Mouse (Mus musculus) hindbrain, embryonic 16.5 days (tissue): Measurements from ENCODE around the gene Nkain1. TPM values are rescaled to one million over a fixed set of nuclear protein-coding genes. Genes with fewer than 3 reads are reported as not detected.
A peak's percentile ranks its signal among the peaks of the same experiment; 100 is the strongest.

ENCODE experiments used
- ATAC-seq: fragments of 200-750 bp; cut with Nextera tagmentation; 2 replicates; pipeline ENCODE4 v1.8.0; 2017; ENCODE audit warnings: moderate TSS enrichment, moderate library complexity
- H3K27ac ChIP-seq: fragments of 300-500 bp; sonication (generic); 2 replicates; pipeline ENCODE4 v1.5.1; 2014; ENCODE audit warnings: low read depth, mild to moderate bottlenecking, control low read depth, low read length, moderate library complexity
- H3K27me3 ChIP-seq: fragments of 300-500 bp; sonication (generic); replicated peaks from 2 replicates; pipeline ENCODE4 v1.6.1; 2014; ENCODE audit warnings: low read length; ENCODE audit not compliant: control insufficient read depth, insufficient read depth
- H3K36me3 ChIP-seq: fragments of 300-500 bp; sonication (generic); 2 replicates; pipeline ENCODE4 v1.6.1; 2014; ENCODE audit warnings: mild to moderate bottlenecking, low read length, moderate library complexity, mixed read lengths; ENCODE audit not compliant: control insufficient read depth, insufficient read depth
- H3K4me1 ChIP-seq: fragments of 300-500 bp; sonication (generic); 2 replicates; pipeline ENCODE4 v1.6.1; 2014; ENCODE audit warnings: low read depth, low read length; ENCODE audit not compliant: control insufficient read depth, insufficient read depth
- H3K4me2 ChIP-seq: fragments of 300-500 bp; sonication (generic); 2 replicates; pipeline ENCODE4 v1.6.1; 2014; ENCODE audit warnings: mild to moderate bottlenecking, low read length, control low read depth, moderate library complexity
- H3K4me3 ChIP-seq: fragments of 300-500 bp; sonication (generic); 2 replicates; pipeline ENCODE4 v1.5.1; 2014; ENCODE audit warnings: mild to moderate bottlenecking, low read length, control low read depth, moderate library complexity
- H3K9ac ChIP-seq: fragments of 300-500 bp; sonication (generic); 2 replicates; pipeline ENCODE4 v1.6.1; 2014; ENCODE audit warnings: low read depth, mild to moderate bottlenecking, control low read depth, low read length, moderate library complexity
- H3K9me3 ChIP-seq: fragments of 300-500 bp; sonication (generic); 2 replicates; pipeline ENCODE4 v1.6.1; 2014; ENCODE audit warnings: mild to moderate bottlenecking, low read length, moderate library complexity; ENCODE audit not compliant: control insufficient read depth
- WGBS: fragments of 180-500 bp; shearing (Covaris S2); extraction: QIAGEN DNeasy Blood & Tissue Kit; methylation state at CpG from one replicate; pipeline ENCODE4 v1.1.7; 2014; 5-methylcytosine and 5-hydroxymethylcytosine counted together
- polyA plus RNA-seq: library from polyadenylated mRNA; unstranded; fragments of >200 nt; fragmentation: Nextera tagmentation; extraction: Ambion mirVana; gene quantifications from 2 replicates; pipeline ENCODE4 v1.2.1, GENCODE M21; 2015

Gene Nkain1
- polyA plus RNA-seq, 1 experiment from 2014 or later = 2.4 TPM

- no peaks in the 10 kb centered on the region for H3K36me3 ChIP-seq
- WGBS = 30% methylated on average over 5 of the region's 5 CpGs
- no peaks in the 10 kb centered on the region for H3K27me3 ChIP-seq
- no peak overlapping the region for H3K9ac ChIP-seq
- H3K27ac ChIP-seq = no peak overlapping the region; the same call in 1 of the 2 replicates
- H3K4me1 ChIP-seq = peaks cover 32% of the 10 kb centered on the region
- no peaks in the 10 kb centered on the region for H3K9me3 ChIP-seq
- H3K4me3 ChIP-seq = no peak overlapping the region
- no peak for ATAC-seq
- H3K4me2 ChIP-seq = no peak overlapping the region
Measured at GRCm38 (mm10) chr4:130556224-130556623, 17.7 kb downstream of the Nkain1 start.

GRCm38 (mm10) chr4:130553121-130553448 is 20.9 kb downstream of the Nkain1 start:
- no peaks in the 10 kb centered on the region for H3K36me3 ChIP-seq
- no peaks in the 10 kb centered on the region for H3K9me3 ChIP-seq
- no peak overlapping the region for H3K4me2 ChIP-seq
- H3K27ac ChIP-seq = no peak overlapping the region
- H3K4me3 ChIP-seq = no peak overlapping the region
- 11% methylated on average over 6 of the region's 6 CpGs for WGBS
- H3K4me1 ChIP-seq = peaks cover 25% of the 10 kb centered on the region
- peak; percentile 19; the same call in 1 of the 2 replicates for ATAC-seq
- H3K27me3 ChIP-seq = no peaks in the 10 kb centered on the region
- no peak overlapping the region for H3K9ac ChIP-seq

- Histone ChIP-seq H3K9me3 (no peaks in the 10 kb centered on the region), H3K4me1 (peaks cover 25% of the 10 kb centered on the region), H3K36me3 (no peaks in the 10 kb centered on the region), H3K4me2 (peak overlapping the region; percentile 18; the same call in 1 of the 2 replicates), H3K27ac (peak overlapping the region; percentile 37; the same call in 1 of the 2 replicates), H3K4me3 (no peak overlapping the region), H3K9ac (peak overlapping the region; percentile 9; the same call in 1 of the 2 replicates), H3K27me3 (no peaks in the 10 kb centered on the region)
- 13% methylated on average over 8 of the region's 8 CpGs for WGBS
- peak; percentile 66 for ATAC-seq
Measured at GRCm38 (mm10) chr4:130552312-130553120, 21.5 kb downstream of the Nkain1 start.

GRCm38 (mm10) chr4:130550511-130550910 is 23.5 kb downstream of the Nkain1 start:
- WGBS = 66% methylated on average over 9 of the region's 9 CpGs

GRCm38 (mm10) chr4:130549189-130549588 is 24.8 kb downstream of the Nkain1 start:
- no peak overlapping the region for H3K9ac ChIP-seq

More at GRCm38 (mm10) chr4:130550511-130550910, 23.5 kb downstream of the Nkain1 start:
- Histone ChIP-seq H3K4me2 (no peak overlapping the region), H3K9ac (no peak overlapping the region), H3K4me3 (no peak overlapping the region), H3K36me3 (no peaks in the 10 kb centered on the region), H3K27me3 (no peaks in the 10 kb centered on the region), H3K27ac (no peak overlapping the region; the same call in 1 of the 2 replicates), H3K9me3 (no peaks in the 10 kb centered on the region), H3K4me1 (peaks cover 33% of the 10 kb centered on the region)
- no peak for ATAC-seq

GRCm38 (mm10) chr4:130546798-130547562 is 27.0 kb downstream of the Nkain1 start:
- H3K4me2 ChIP-seq = no peak overlapping the region

More at GRCm38 (mm10) chr4:130549189-130549588, 24.8 kb downstream of the Nkain1 start:
- no peaks in the 10 kb centered on the region for H3K27me3 ChIP-seq
- no peaks in the 10 kb centered on the region for H3K36me3 ChIP-seq
- H3K4me2 ChIP-seq = no peak overlapping the region
- H3K9me3 ChIP-seq = no peaks in the 10 kb centered on the region
- H3K4me1 ChIP-seq = peaks cover 41% of the 10 kb centered on the region
- H3K4me3 ChIP-seq = no peak overlapping the region
- no peak overlapping the region for H3K27ac ChIP-seq
- WGBS = 85% methylated on average over 8 of the region's 8 CpGs
- no peak for ATAC-seq

GRCm38 (mm10) chr4:130544392-130544791 is 29.6 kb downstream of the Nkain1 start:
- WGBS = 16% methylated on average over 9 of the region's 9 CpGs

More at GRCm38 (mm10) chr4:130546798-130547562, 27.0 kb downstream of the Nkain1 start:
- WGBS = 7% methylated on average over 13 of the region's 13 CpGs
- H3K9me3 ChIP-seq = no peaks in the 10 kb centered on the region
- ATAC-seq = peak; percentile 79
- no peaks in the 10 kb centered on the region for H3K36me3 ChIP-seq
- H3K4me1 ChIP-seq = peaks cover 35% of the 10 kb centered on the region
- no peaks in the 10 kb centered on the region for H3K27me3 ChIP-seq
- H3K9ac ChIP-seq = peak overlapping the region; percentile 19; the same call in 1 of the 2 replicates
- peak overlapping the region; percentile 30 for H3K27ac ChIP-seq
- no peak overlapping the region for H3K4me3 ChIP-seq

GRCm38 (mm10) chr4:130543121-130543520 is 30.9 kb downstream of the Nkain1 start:
- H3K27ac ChIP-seq = no peak overlapping the region
- H3K4me2 ChIP-seq = no peak overlapping the region
- no peaks in the 10 kb centered on the region for H3K9me3 ChIP-seq
- H3K4me3 ChIP-seq = no peak overlapping the region
- no peaks in the 10 kb centered on the region for H3K27me3 ChIP-seq
- peaks cover 35% of the 10 kb centered on the region for H3K4me1 ChIP-seq
- WGBS = 62% methylated on average over 4 of the region's 4 CpGs
- no peaks in the 10 kb centered on the region for H3K36me3 ChIP-seq
- no peak for ATAC-seq
- H3K9ac ChIP-seq = no peak overlapping the region

More at GRCm38 (mm10) chr4:130544392-130544791, 29.6 kb downstream of the Nkain1 start:
- Histone ChIP-seq H3K27me3 (no peaks in the 10 kb centered on the region), H3K27ac (peak overlapping the region; percentile 57), H3K9me3 (no peaks in the 10 kb centered on the region), H3K4me3 (no peak overlapping the region), H3K4me2 (no peak overlapping the region), H3K36me3 (no peaks in the 10 kb centered on the region), H3K4me1 (peaks cover 30% of the 10 kb centered on the region), H3K9ac (peak overlapping the region; percentile 25; the same call in 1 of the 2 replicates)
- peak; percentile 48; the same call in 1 of the 2 replicates for ATAC-seq

- no peak for ATAC-seq
- no peak overlapping the region for H3K4me3 ChIP-seq
- H3K9me3 ChIP-seq = no peaks in the 10 kb centered on the region
- H3K4me1 ChIP-seq = peaks cover 21% of the 10 kb centered on the region
- peaks cover 2% of the 10 kb centered on the region; the same call in 1 of the 2 replicates for H3K36me3 ChIP-seq
- no peak overlapping the region for H3K9ac ChIP-seq
- H3K4me2 ChIP-seq = no peak overlapping the region
- WGBS = 93% methylated on average over 4 of the region's 4 CpGs
- no peak overlapping the region for H3K27ac ChIP-seq
- no peaks in the 10 kb centered on the region for H3K27me3 ChIP-seq
Measured at GRCm38 (mm10) chr4:130540831-130541230, 33.1 kb downstream of the Nkain1 start.
